Mouse (Mus musculus): ENCODE measurements around the gene Polr2j. TPM values are rescaled to one million over a fixed set of nuclear protein-coding genes. Genes with fewer than 3 reads are reported as not detected.
A peak's percentile ranks its signal among the peaks of the same experiment; 100 is the strongest.

Polr2j gene
- polyA plus RNA-seq, 1 experiment from 2014 or later: 184 TPM

DNA sequence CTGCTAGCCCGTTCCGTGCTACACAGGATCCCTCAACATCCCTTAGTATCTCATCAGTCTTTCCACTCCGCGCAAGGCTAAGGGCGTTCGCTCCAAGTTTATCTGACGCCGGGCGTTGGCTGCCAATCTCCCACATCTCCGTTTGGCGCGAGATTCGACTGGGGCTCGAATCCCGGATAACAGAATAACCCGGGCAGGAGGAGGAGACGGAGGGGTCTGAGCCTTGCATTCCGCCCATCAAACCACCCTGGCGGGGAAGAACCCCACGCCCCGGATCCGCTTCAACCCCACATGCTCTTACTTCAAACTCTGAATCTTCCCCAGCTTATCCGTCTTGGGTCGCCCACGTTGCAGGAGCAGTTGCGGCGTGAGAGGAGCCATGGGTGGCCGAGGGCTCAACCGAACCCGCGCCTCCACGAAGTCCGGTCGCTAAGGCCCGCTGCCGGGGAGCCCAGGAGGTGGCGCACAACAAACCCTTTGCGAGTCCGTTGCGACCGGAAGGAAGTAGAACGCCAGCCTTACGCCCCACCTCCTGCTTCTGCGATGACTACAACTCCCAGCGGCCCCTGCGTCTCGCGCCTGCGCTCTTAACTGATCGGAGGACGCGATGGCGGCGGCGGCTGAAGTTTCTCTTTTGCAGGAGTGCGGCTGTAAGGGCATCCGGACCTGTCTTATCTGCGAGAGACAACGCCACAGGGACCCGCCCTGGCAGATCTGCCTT, 19.3 kb downstream of the Polr2j start, which contains the start of the genes Lrwd1 and Alkbh4:
Gene Lrwd1 (minus strand): TSS at position 504 of the 721 bp plus-strand sequence.
Gene Alkbh4 (plus strand): TSS at position 576 of the 721 bp plus-strand sequence.
- Histone ChIP-seq H3K27me3 (replicated peaks; ENCODE audit: insufficient read depth, low read length) (no peaks in the 10 kb centered on the region), H3K27ac (ENCODE audit: low read length) (peak within 1 kb of the TSS; percentile 66), H3K4me3 (ENCODE audit: low read depth, low read length) (peak within 1 kb of the TSS; percentile 69), H3K36me3 (ENCODE audit: insufficient read depth, low read length) (0 out of 2 replicates have a peak, but pooled peaks cover 7% of the 10 kb centered on the region), H3K9me3 (ENCODE audit: low read length) (no peaks in the 10 kb centered on the region), H3K4me2 (replicated peaks; ENCODE audit: low read depth, low read length) (peak within 1 kb of the TSS; percentile 78), H3K9ac (replicated peaks; ENCODE audit: low read depth) (peak within 1 kb of the TSS; percentile 61), H3K4me1 (ENCODE audit: insufficient read depth, low read depth, low read length) (peaks cover 7% of the 10 kb centered on the region; the same call in 1 of the 2 replicates)
- ATAC-seq (peak; percentile 97), DNase-seq (ENCODE audit: low spot score) (peak; percentile 99)
- WGBS: under 1% methylated on average over 60 of the region's 60 CpGs
- no peak for TF ChIP-seq EP300 (IDR thresholded peaks at IDR 0.05)
- peak; percentile 89 for TF ChIP-seq CTCF (IDR thresholded peaks at IDR 0.05)

DNA sequence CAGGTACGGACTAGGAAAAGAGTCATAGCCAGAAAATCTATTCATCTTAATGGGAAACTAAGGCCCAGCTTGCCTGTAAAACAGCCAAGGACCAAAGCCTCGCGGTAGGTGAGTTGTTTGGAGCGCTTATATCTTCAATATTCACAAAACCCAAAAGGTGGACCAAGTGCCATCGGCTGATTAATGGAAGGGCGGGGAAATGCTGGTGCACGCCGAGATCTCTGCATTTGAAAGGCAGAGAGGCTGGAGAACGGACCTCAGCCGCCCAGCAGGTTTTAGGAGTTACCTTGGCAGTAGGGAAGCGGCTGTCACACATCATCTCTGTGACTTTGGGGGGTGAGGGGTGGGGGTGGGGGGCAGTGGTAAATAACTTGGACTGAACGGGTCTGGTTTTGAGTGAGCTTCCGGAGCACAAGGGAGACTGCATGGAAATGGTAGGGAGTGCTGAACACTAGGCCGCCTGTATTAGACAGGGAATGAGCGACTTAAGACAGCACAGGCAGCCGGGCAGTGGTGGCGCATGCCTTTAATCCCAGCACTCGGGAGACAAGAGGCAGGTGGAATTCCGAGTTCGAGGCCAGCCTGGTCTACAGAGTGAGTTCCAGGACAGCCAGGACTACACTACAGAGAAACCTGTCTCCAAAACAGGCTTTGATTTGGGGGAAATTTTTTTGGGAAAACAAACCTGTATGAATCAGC, 20.0 kb downstream of the Polr2j start:
- Histone ChIP-seq H3K4me1 (ENCODE audit: insufficient read depth, low read depth, low read length) (peaks cover 7% of the 10 kb centered on the region; the same call in 1 of the 2 replicates), H3K36me3 (ENCODE audit: insufficient read depth, low read length) (0 out of 2 replicates have a peak, but pooled peaks cover 14% of the 10 kb centered on the region), H3K27ac (ENCODE audit: low read length) (peak overlapping the region; percentile 55), H3K27me3 (replicated peaks; ENCODE audit: insufficient read depth, low read length) (no peaks in the 10 kb centered on the region), H3K4me3 (ENCODE audit: low read depth, low read length) (peak overlapping the region; percentile 69), H3K4me2 (replicated peaks; ENCODE audit: low read depth, low read length) (peak overlapping the region; percentile 78), H3K9ac (replicated peaks; ENCODE audit: low read depth) (peak overlapping the region; percentile 61), H3K9me3 (ENCODE audit: low read length) (no peaks in the 10 kb centered on the region)
- peak; percentile 12; the same call in 1 of the 2 replicates for ATAC-seq
- WGBS: 4% methylated on average over 20 of the region's 20 CpGs
- no peak for DNase-seq (ENCODE audit: low spot score)
- TF ChIP-seq EP300 (IDR thresholded peaks at IDR 0.05): no peak
- no peak for TF ChIP-seq CTCF (IDR thresholded peaks at IDR 0.05)

DNA sequence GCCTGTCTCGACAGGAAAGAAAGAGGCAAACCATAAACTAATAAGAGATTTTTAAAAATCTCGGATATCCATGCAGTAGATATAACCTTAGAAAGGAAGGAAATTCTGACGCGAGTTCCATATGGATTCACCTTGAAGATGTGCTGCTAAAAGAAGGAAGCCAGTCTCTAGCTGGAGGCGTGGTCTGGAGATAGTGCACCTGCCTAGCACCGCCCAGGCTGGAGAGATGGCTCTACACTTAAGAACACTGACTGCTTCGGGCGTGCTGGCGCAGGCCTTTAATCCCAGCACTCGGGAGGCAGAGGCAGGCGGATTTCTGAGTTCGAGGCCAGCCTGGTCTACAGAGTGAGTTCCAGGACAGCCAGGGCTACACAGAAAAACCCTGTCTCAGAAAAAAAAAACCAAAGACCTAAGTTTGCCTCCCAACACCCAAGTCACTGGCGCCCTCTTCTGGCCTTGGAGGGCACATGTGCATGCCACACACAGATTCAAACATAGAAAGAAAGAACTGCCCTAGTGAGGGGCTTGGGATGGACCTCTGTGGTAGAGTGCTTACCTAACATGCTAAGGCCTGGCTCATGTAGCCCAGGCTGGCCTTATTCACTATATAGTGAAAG, 21.3 kb downstream of the Polr2j start:
- Histone ChIP-seq H3K27ac (ENCODE audit: low read length) (no peak overlapping the region), H3K4me1 (ENCODE audit: insufficient read depth, low read depth, low read length) (peaks cover 7% of the 10 kb centered on the region; the same call in 1 of the 2 replicates), H3K4me3 (ENCODE audit: low read depth, low read length) (no peak overlapping the region), H3K9me3 (ENCODE audit: low read length) (no peaks in the 10 kb centered on the region), H3K27me3 (replicated peaks; ENCODE audit: insufficient read depth, low read length) (no peaks in the 10 kb centered on the region), H3K9ac (replicated peaks; ENCODE audit: low read depth) (no peak overlapping the region), H3K4me2 (replicated peaks; ENCODE audit: low read depth, low read length) (no peak overlapping the region), H3K36me3 (ENCODE audit: insufficient read depth, low read length) (0 out of 2 replicates have a peak, but pooled peaks cover 14% of the 10 kb centered on the region)
- 76% methylated on average over 13 of the region's 13 CpGs for WGBS
- ATAC-seq (no peak), DNase-seq (ENCODE audit: low spot score) (peak; percentile 65)
- TF ChIP-seq EP300 (IDR thresholded peaks at IDR 0.05) (no peak), CTCF (IDR thresholded peaks at IDR 0.05) (peak; percentile 75)

DNA sequence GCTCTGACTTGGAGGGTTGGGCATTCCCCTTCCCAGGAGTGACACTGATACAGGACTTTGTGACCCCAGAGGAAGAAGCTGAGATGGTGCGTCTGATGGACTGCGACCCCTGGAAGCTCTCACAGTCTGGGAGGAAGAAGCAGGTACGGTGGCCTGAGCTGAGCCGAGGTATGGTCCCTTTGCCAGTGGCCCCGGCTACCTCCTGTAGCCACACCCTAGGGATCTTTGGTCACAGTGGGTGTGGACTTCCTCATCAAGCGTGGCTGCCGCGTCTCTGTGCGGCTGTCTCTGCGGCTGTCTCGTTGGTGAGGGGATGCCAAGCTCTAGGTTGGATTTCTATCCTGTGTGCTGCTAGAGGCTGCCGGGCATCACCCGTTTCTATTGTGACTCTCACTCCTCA, 23.0 kb downstream of the Polr2j start:
- ATAC-seq: no peak
- Histone ChIP-seq H3K27me3 (replicated peaks; ENCODE audit: insufficient read depth, low read length) (no peaks in the 10 kb centered on the region), H3K27ac (ENCODE audit: low read length) (no peak overlapping the region), H3K9me3 (ENCODE audit: low read length) (no peaks in the 10 kb centered on the region), H3K4me1 (ENCODE audit: insufficient read depth, low read depth, low read length) (peaks cover 7% of the 10 kb centered on the region; the same call in 1 of the 2 replicates), H3K9ac (replicated peaks; ENCODE audit: low read depth) (no peak overlapping the region), H3K4me2 (replicated peaks; ENCODE audit: low read depth, low read length) (no peak overlapping the region), H3K4me3 (ENCODE audit: low read depth, low read length) (no peak overlapping the region), H3K36me3 (ENCODE audit: insufficient read depth, low read length) (0 out of 2 replicates have a peak, but pooled peaks cover 14% of the 10 kb centered on the region)
- no peak for DNase-seq (ENCODE audit: low spot score)
- TF ChIP-seq EP300 (IDR thresholded peaks at IDR 0.05): no peak
- TF ChIP-seq CTCF (IDR thresholded peaks at IDR 0.05): no peak
- 95% methylated on average over 13 of the region's 13 CpGs for WGBS

DNA sequence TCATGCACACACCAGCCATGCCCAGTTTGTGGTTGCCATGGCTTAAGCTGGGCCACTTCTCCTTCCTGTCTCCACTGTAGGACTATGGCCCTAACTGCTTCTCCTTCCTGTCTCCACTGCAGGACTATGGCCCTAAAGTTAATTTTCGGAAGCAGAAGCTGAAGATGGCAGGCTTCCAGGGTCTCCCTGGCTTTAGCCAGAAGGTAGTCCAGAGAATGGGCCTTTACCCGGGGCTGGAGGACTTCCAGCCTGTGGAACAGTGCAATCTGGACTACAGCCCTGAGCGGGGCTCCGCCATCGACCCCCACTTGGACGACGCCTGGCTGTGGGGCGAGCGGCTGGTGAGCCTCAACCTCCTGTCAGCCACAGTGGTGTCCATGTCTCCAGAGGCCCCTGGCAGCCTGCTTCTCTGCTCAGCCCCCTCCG, 23.6 kb downstream of the Polr2j start:
- Histone ChIP-seq H3K4me3 (ENCODE audit: low read depth, low read length) (no peak overlapping the region), H3K4me2 (replicated peaks; ENCODE audit: low read depth, low read length) (no peak overlapping the region), H3K36me3 (ENCODE audit: insufficient read depth, low read length) (0 out of 2 replicates have a peak, but pooled peaks cover 14% of the 10 kb centered on the region), H3K27ac (ENCODE audit: low read length) (no peak overlapping the region), H3K9me3 (ENCODE audit: low read length) (no peaks in the 10 kb centered on the region), H3K9ac (replicated peaks; ENCODE audit: low read depth) (no peak overlapping the region), H3K27me3 (replicated peaks; ENCODE audit: insufficient read depth, low read length) (no peaks in the 10 kb centered on the region), H3K4me1 (ENCODE audit: insufficient read depth, low read depth, low read length) (peaks cover 7% of the 10 kb centered on the region; the same call in 1 of the 2 replicates)
- no peak for TF ChIP-seq CTCF (IDR thresholded peaks at IDR 0.05)
- TF ChIP-seq EP300 (IDR thresholded peaks at IDR 0.05): no peak
- DNase-seq (ENCODE audit: low spot score) (no peak), ATAC-seq (no peak)
- WGBS: 92% methylated on average over 10 of the region's 10 CpGs

DNA sequence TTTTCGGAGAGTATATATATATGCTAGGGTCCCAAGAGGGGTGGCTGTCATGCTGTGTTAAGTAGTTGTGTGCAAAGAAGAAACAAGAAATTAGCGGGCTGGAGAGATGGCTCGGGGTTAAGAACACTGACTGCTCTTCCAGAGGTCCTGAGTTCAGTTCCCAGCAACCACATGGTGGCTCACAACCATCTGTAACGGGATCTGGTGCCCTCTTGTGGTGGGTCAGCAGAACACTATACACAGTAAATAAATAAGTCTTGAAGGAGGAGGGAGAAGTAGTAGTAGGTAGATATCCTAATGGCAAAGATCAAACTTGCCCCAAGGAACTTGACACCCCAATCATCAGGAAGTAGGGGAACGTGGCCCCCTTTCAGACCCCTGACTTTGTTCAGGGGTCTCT, 26.3 kb downstream of the Polr2j start:
- H3K4me1 ChIP-seq (ENCODE audit: insufficient read depth, low read depth, low read length): no peaks in the 10 kb centered on the region
- H3K4me2 ChIP-seq (replicated peaks; ENCODE audit: low read depth, low read length): no peak overlapping the region
- H3K4me3 ChIP-seq (ENCODE audit: low read depth, low read length): no peak overlapping the region
- no peak overlapping the region for H3K9ac ChIP-seq (replicated peaks; ENCODE audit: low read depth)
- DNase-seq (ENCODE audit: low spot score): no peak
- no peak for ATAC-seq
- whole genome bisulfite sequencing: 89% methylated on average over 5 of the region's 5 CpGs
- H3K36me3 ChIP-seq (ENCODE audit: insufficient read depth, low read length): 0 out of 2 replicates have a peak, but pooled peaks cover 14% of the 10 kb centered on the region
- H3K27ac ChIP-seq (ENCODE audit: low read length): no peak overlapping the region
- TF ChIP-seq CTCF (IDR thresholded peaks at IDR 0.05) (peak; percentile 48), EP300 (IDR thresholded peaks at IDR 0.05) (no peak)
- H3K9me3 ChIP-seq (ENCODE audit: low read length): no peaks in the 10 kb centered on the region
- H3K27me3 ChIP-seq (replicated peaks; ENCODE audit: insufficient read depth, low read length): no peaks in the 10 kb centered on the region
